27 mouse cellular contexts compared by ENCODE assay signal in the genomic region with DNA sequence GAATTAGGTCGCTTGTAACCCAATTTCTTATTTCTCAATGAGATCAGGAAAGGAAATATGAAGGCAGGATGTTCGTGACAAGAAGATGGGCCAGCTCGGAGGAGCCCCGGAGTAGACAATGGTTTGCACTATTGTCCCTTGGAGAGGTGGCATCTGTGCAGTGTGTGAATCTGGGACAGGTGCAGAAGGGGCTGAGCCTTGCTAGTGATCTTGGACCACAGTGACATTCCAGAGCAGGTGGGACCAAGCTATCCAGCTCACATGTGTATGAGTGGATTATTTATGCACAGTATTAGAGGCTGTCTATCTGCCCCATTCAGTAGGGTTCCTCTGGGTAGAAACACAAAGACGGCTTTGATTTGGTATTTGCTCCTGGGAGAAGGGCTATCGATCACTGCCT.
"Had no signal": no experiment of that assay in that cellular context is flagged by ENCODE, and none has a peak within 500 bp of the region (broad histone marks: within the 10 kb centered on the region; RNA-seq: fewer than 3 reads in every experiment).

No protein-coding gene starts in this region.

- H3K4me2 ChIP-seq: embryonic facial prominence, embryonic 12.5 days; embryonic facial prominence, embryonic 13.5 days; embryonic facial prominence, embryonic 15.5 days; forebrain, embryonic 12.5 days; forebrain, embryonic 13.5 days; forebrain, embryonic 15.5 days had no signal

- H3K4me1 ChIP-seq: embryonic facial prominence, embryonic 12.5 days; embryonic facial prominence, embryonic 15.5 days; forebrain, embryonic 10.5 days; forebrain, embryonic 12.5 days had no signal

- H3K27me3 ChIP-seq: embryonic facial prominence, embryonic 12.5 days; embryonic facial prominence, embryonic 13.5 days; embryonic facial prominence, embryonic 15.5 days; forebrain, embryonic 12.5 days; forebrain, embryonic 13.5 days; forebrain, embryonic 15.5 days had no signal

- H3K4me3 ChIP-seq: embryonic facial prominence, embryonic 12.5 days; embryonic facial prominence, embryonic 13.5 days; embryonic facial prominence, embryonic 15.5 days; erythroblast, embryonic 14.5 days; forebrain, embryonic 10.5 days; forebrain, embryonic 12.5 days; forebrain, embryonic 13.5 days; forebrain, embryonic 15.5 days; gastrocnemius, adult 2 months; heart, adult 2 months had no signal

- H3K9ac ChIP-seq: embryonic facial prominence, embryonic 12.5 days; embryonic facial prominence, embryonic 13.5 days; embryonic facial prominence, embryonic 15.5 days; forebrain, embryonic 12.5 days; forebrain, embryonic 13.5 days; forebrain, embryonic 15.5 days; forebrain, postnatal 0 days had no signal

- H3K36me3 ChIP-seq: embryonic facial prominence, embryonic 12.5 days; embryonic facial prominence, embryonic 13.5 days; embryonic facial prominence, embryonic 15.5 days; forebrain, embryonic 10.5 days; forebrain, embryonic 12.5 days; forebrain, embryonic 15.5 days had no signal

- H3K9me3 ChIP-seq: embryonic facial prominence, embryonic 12.5 days; embryonic facial prominence, embryonic 13.5 days; embryonic facial prominence, embryonic 15.5 days; forebrain, embryonic 10.5 days; forebrain, embryonic 12.5 days; forebrain, embryonic 13.5 days; forebrain, embryonic 15.5 days had no signal

- H3K27ac ChIP-seq: embryonic facial prominence, embryonic 12.5 days; embryonic facial prominence, embryonic 13.5 days; embryonic facial prominence, embryonic 15.5 days; forebrain, embryonic 10.5 days; forebrain, embryonic 12.5 days; forebrain, embryonic 13.5 days; forebrain, embryonic 15.5 days; gastrocnemius, adult 2 months; heart, adult 2 months had no signal

- DNase-seq: cerebellum, adult 2 months; cerebellum, adult 8-10 months; cerebellum, adult 9-10 months; cerebellum, adult 9-11 months; cerebellum, postnatal 10 days; cerebellum, postnatal 14 days; cerebellum, postnatal 25 days; cerebellum, postnatal 36 days; embryo, embryonic 11 days; forebrain, postnatal 0 days; gastrocnemius, adult 2 months; gastrocnemius, postnatal 10 days; gastrocnemius, postnatal 14 days; gastrocnemius, postnatal 25 days; gastrocnemius, postnatal 36 days; heart, adult 18-20 months; heart, adult 2 months had no signal

- ATAC-seq: forebrain, embryonic 13.5 days; forebrain, embryonic 14.5 days; forebrain, embryonic 15.5 days; forebrain, embryonic 16.5 days; forebrain, postnatal 0 days had no signal
